Comparison of ENCODE assay signal across 18 mouse cellular contexts in genomic region chr5:136821971-136822370, GRCm38 (mm10).
DNase-seq lines count a peak whose midpoint lies in the region.
"Had no signal": no experiment of that assay in that cellular context is flagged by ENCODE, and none has a peak within 500 bp of the region (broad histone marks: within the 10 kb centered on the region; RNA-seq: fewer than 3 reads in every experiment).

No protein-coding gene starts in this region.

- DNase-seq in 3T3-L1 (ENCODE audit: low read depth, low spot score) (peak; percentile 39), ES-CJ7 (ENCODE audit: low read depth, low spot score) (peak; percentile 74), ZHBTc4 (ENCODE audit: low read depth, low spot score) (peak; percentile 88)
- no peak for DNase-seq in kidney, adult 11 months
- no peak for DNase-seq in urinary bladder, postnatal 4 days (ENCODE audit: low spot score in 2 of 2)
- no peak for DNase-seq in layer of hippocampus, adult 9-10 months (ENCODE audit: low spot score)
- DNase-seq: adrenal gland, postnatal 10 days; adrenal gland, postnatal 36 days; B cell, adult 2 months; cerebellum, adult 18-20 months; cerebellum, adult 9-10 months; cerebellum, postnatal 14 days; forebrain, postnatal 0 days; gastrocnemius, adult 2 months; gastrocnemius, postnatal 14 days; heart, adult 11 months; heart, postnatal 10 days; heart, postnatal 36 days had no signal

Comparison
In these comparisons a context has a peak if more than half of its experiments do, and no peak if none do; other contexts are left out.
1. DNase-seq: peak in 3T3-L1 (single experiment), ES-CJ7 (single experiment) and ZHBTc4 (single experiment); none in kidney, adult 11 months (single experiment), urinary bladder, postnatal 4 days (0 of 2) and layer of hippocampus, adult 9-10 months (single experiment).